Mouse (Mus musculus): ENCODE measurements at regions not wholly inside any gene's neighbourhood (a gene's known extent, or its start where the extent isn't known, plus 50 kb on each side); places are given as distances from the start of the nearest gene placed in this dataset.

DNA sequence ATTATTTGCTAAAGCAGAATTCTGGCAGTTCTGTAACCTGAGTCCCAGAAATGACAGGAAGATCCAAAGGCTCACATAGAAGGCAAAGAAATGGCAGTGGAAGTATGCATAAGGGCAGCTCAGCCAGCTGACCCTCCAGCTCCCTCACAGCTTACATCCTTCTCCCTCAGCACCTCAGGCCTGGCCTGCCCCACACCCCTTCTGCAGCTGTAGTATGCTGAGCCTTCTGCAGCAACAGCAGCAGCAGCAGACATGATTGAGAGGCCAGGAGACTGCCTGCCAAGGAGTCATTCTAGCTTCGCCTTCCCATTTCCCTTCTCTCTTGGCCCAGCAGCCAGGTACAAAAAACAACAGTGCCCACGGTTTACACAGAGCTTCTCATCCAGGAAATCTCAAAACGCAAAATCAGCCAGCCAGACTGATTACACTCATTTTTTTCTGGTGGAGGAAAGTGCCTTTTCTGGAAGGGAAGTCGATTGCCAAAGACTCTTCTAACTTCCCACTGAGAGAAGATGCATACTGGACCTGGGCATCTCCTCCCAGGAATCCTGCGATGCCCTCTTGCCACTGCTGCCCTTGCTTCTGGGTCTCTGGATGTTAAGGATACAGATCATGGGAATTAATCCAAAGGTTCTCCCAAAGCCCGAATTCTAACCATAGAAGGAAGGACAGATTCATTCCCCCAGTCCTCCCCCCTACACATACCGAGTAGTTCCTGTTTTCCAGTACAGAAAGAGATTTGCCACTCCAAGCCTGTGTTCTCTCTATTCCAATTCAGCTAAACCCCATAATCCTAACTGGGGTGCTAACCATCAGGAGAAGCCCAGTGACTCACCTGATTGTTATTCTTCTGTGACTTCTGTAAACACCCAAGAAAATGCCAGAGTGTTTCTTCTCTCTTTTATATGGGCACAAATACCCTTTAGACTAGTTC, 489.2 kb downstream of the Gm9195 start:
- no peak for TF ChIP-seq ZNF384 (IDR thresholded peaks at IDR 0.05; ENCODE audit: low read depth, low read length)
- no peak for TF ChIP-seq ZMIZ1 (IDR thresholded peaks at IDR 0.05; ENCODE audit: low read depth, low read length)
- no peak for TF ChIP-seq TCF12 (IDR thresholded peaks at IDR 0.05; ENCODE audit: low read depth, low read length)
- no peak for TF ChIP-seq EP300 (IDR thresholded peaks at IDR 0.05; ENCODE audit: low read length)
- no peak for TF ChIP-seq PAX5 (IDR thresholded peaks at IDR 0.05; ENCODE audit: low read length)
- TF ChIP-seq POLR2A (IDR thresholded peaks at IDR 0.05; ENCODE audit: low read depth, low read length), result no peak
